Mouse (Mus musculus) kidney, adult 2 months (tissue): ENCODE measurements around the gene Ttc34.

Experiments
- CTCF ChIP-seq: fragments of 200-500 bp; conservative IDR thresholded peaks from 2 replicates; pipeline ENCODE4 v1.5.1; 2011; ENCODE audit warnings: low read depth, mild to moderate bottlenecking, control low read depth, low read length, moderate library complexity, mixed read lengths; ENCODE audit not compliant: insufficient read depth, insufficient read length
- POLR2A ChIP-seq: fragments of 200-500 bp; IDR thresholded peaks from one replicate; pipeline ENCODE4 v1.6.1; 2011; ENCODE audit warnings: low read depth, low read length, control low read depth

- TF ChIP-seq POLR2A (no peak), CTCF (no peak)
Observed at GRCm38 (mm10) chr4:154915286-154915685, 78.0 kb downstream of the Ttc34 start.
